ENCODE assay signal across 8 mouse cellular contexts in genomic region chr11:109470921-109471861, GRCm38 (mm10). TPM values are rescaled to one million over a fixed set of nuclear protein-coding genes. Genes with fewer than 3 reads are reported as not detected.
DNase-seq lines count a peak whose midpoint lies in the region; ATAC-seq and TF ChIP-seq lines count a peak whose summit lies in the region.

No protein-coding gene starts in this region.

- no peak for TF ChIP-seq CTCF in forebrain, postnatal 0 days (IDR thresholded peaks at IDR 0.05; ENCODE audit: low read depth)

- H3K27me3 ChIP-seq in forebrain, postnatal 0 days (ENCODE audit: insufficient read depth, low read length): 0 out of 2 replicates have a peak, but pooled peaks cover 5% of the 10 kb centered on the region
- H3K27me3 ChIP-seq in limb, embryonic 13.5 days: peaks cover 33% of the 10 kb centered on the region

- H3K9me3 ChIP-seq in forebrain, postnatal 0 days (ENCODE audit: low read length): no peaks in the 10 kb centered on the region
- no peaks in the 10 kb centered on the region for H3K9me3 ChIP-seq in limb, embryonic 13.5 days

- peak overlapping the region; percentile 93 for H3K4me3 ChIP-seq in forebrain, postnatal 0 days (ENCODE audit: low read depth, low read length)
- H3K4me3 ChIP-seq in limb, embryonic 13.5 days: 0 out of 2 replicates have a peak overlapping the region, but pooled peaks have one; percentile 74

- ATAC-seq in forebrain, postnatal 0 days: no peak
- no peak for ATAC-seq in limb, embryonic 13.5 days (ENCODE audit: low FRiP score, low read depth)
- no peak for ATAC-seq in erythroid progenitor cell, adult 5-6 weeks (replicated peaks; ENCODE audit: low FRiP score, poor library complexity, severe bottlenecking)

- DNase-seq in 416B (ENCODE audit: low read depth): peak; percentile 70
- DNase-seq in CD4-positive, CD25-positive, alpha-beta regulatory T cell, adult 2 months (ENCODE audit: low read depth, low spot score): peak; percentile 72
- no peak for DNase-seq in forebrain, postnatal 0 days
- peak; percentile 78 for DNase-seq in retina, embryonic 14.5 days (ENCODE audit: low spot score)
- no peak for DNase-seq in lung, postnatal 25 days (ENCODE audit: low spot score)
- DNase-seq in right cerebral cortex, postnatal 25 days: no peak

- H3K36me3 ChIP-seq in forebrain, postnatal 0 days (ENCODE audit: insufficient read depth): no peaks in the 10 kb centered on the region
- no peaks in the 10 kb centered on the region for H3K36me3 ChIP-seq in limb, embryonic 13.5 days

- WGBS in forebrain, postnatal 0 days: 30% methylated on average over 15 of the region's 15 CpGs
- 26% methylated on average over 15 of the region's 15 CpGs for WGBS in limb, embryonic 13.5 days

- H3K4me1 ChIP-seq in forebrain, postnatal 0 days (ENCODE audit: insufficient read depth): no peaks in the 10 kb centered on the region; the same call in 1 of the 2 replicates
- peaks cover 16% of the 10 kb centered on the region for H3K4me1 ChIP-seq in limb, embryonic 13.5 days

- H3K9ac ChIP-seq in forebrain, postnatal 0 days: peak overlapping the region; percentile 98; the same call in 1 of the 2 replicates
- no peak overlapping the region for H3K9ac ChIP-seq in limb, embryonic 13.5 days

- no peak overlapping the region for H3K27ac ChIP-seq in forebrain, postnatal 0 days (ENCODE audit: low read depth, low read length)
- H3K27ac ChIP-seq in limb, embryonic 13.5 days: no peak overlapping the region

- H3K4me2 ChIP-seq in forebrain, postnatal 0 days (ENCODE audit: low read depth): peak overlapping the region; percentile 89
- H3K4me2 ChIP-seq in limb, embryonic 13.5 days (replicated peaks): peak overlapping the region; percentile 91

RNA-seq across cellular contexts. Expression of gene Arsg, which starts 2.0 kb away (rescaled TPM):
- total RNA-seq in forebrain, postnatal 0 days (2014; rRNA removed): 5.3 and 6.5 TPM in 2 replicates
- polyA plus RNA-seq in forebrain, postnatal 0 days (2015; fragmentation: Nextera tagmentation; extraction: Ambion mirVana): 6.9 and 7.8 TPM in 2 replicates
- 4.1 and 4.2 TPM in 2 replicates for polyA plus RNA-seq in limb, embryonic 13.5 days (2015; fragmentation: Nextera tagmentation; extraction: Ambion mirVana)
- 2.9 and 5.4 TPM in 2 replicates for total RNA-seq in erythroid progenitor cell, adult 5-6 weeks (2015; ENCODE audit: low replicate concordance)
- 0.91 and 3.3 TPM in 2 replicates for total RNA-seq in erythroid progenitor cell, adult 5-6 weeks (2017; ENCODE audit: low replicate concordance)

RNA-seq across cellular contexts. Expression of gene Slc16a6, which starts 2.2 kb away (rescaled TPM):
- 6.8 and 9.8 TPM in 2 replicates for total RNA-seq in forebrain, postnatal 0 days (2014; rRNA removed)
- polyA plus RNA-seq in forebrain, postnatal 0 days (2015; fragmentation: Nextera tagmentation; extraction: Ambion mirVana): 5.4 and 6.9 TPM in 2 replicates
- 3.7 and 3.8 TPM in 2 replicates for polyA plus RNA-seq in limb, embryonic 13.5 days (2015; fragmentation: Nextera tagmentation; extraction: Ambion mirVana)
- 94.7 and 107 TPM in 2 replicates for total RNA-seq in erythroid progenitor cell, adult 5-6 weeks (2015; ENCODE audit: low replicate concordance)
- 35.6 and 52.4 TPM in 2 replicates for total RNA-seq in erythroid progenitor cell, adult 5-6 weeks (2017; ENCODE audit: low replicate concordance)

RNA-seq across cellular contexts. Expression of gene Amz2, which starts 45.4 kb away (rescaled TPM):
- total RNA-seq in forebrain, postnatal 0 days (2014; rRNA removed): 200 and 213 TPM in 2 replicates
- polyA plus RNA-seq in forebrain, postnatal 0 days (2015; fragmentation: Nextera tagmentation; extraction: Ambion mirVana): 45.5 and 46.2 TPM in 2 replicates
- polyA plus RNA-seq in limb, embryonic 13.5 days (2015; fragmentation: Nextera tagmentation; extraction: Ambion mirVana): 46.9 and 48.5 TPM in 2 replicates
- 16.6 and 32.7 TPM in 2 replicates for total RNA-seq in erythroid progenitor cell, adult 5-6 weeks (2015; ENCODE audit: low replicate concordance)
- 10.1 and 18.6 TPM in 2 replicates for total RNA-seq in erythroid progenitor cell, adult 5-6 weeks (2017; ENCODE audit: low replicate concordance)

RNA-seq across cellular contexts. Expression of gene 9930022D16Rik, which starts 57.5 kb away (rescaled TPM):
- not detected in 2 replicates for total RNA-seq in forebrain, postnatal 0 days (2014; rRNA removed)
- polyA plus RNA-seq in forebrain, postnatal 0 days (2015; fragmentation: Nextera tagmentation; extraction: Ambion mirVana): not detected in 2 replicates
- polyA plus RNA-seq in limb, embryonic 13.5 days (2015; fragmentation: Nextera tagmentation; extraction: Ambion mirVana): not detected in 2 replicates
- not detected in 2 replicates for total RNA-seq in erythroid progenitor cell, adult 5-6 weeks (2015; ENCODE audit: low replicate concordance)
- not detected in 2 replicates for total RNA-seq in erythroid progenitor cell, adult 5-6 weeks (2017; ENCODE audit: low replicate concordance)

Comparison
In these comparisons a context has a peak if more than half of its experiments do, and no peak if none do; other contexts are left out.
1. DNase-seq: peak in 416B (single experiment), CD4-positive, CD25-positive, alpha-beta regulatory T cell, adult 2 months (single experiment) and retina, embryonic 14.5 days (single experiment); none in forebrain, postnatal 0 days (single experiment), lung, postnatal 25 days (single experiment) and right cerebral cortex, postnatal 25 days (single experiment).